Mouse (Mus musculus): ENCODE measurements around the gene Scmh1. TPM values are rescaled to one million over a fixed set of nuclear protein-coding genes. Genes with fewer than 3 reads are reported as not detected.

The Scmh1 gene
- polyA plus RNA-seq, 1 experiment, result 87.7 TPM

DNA sequence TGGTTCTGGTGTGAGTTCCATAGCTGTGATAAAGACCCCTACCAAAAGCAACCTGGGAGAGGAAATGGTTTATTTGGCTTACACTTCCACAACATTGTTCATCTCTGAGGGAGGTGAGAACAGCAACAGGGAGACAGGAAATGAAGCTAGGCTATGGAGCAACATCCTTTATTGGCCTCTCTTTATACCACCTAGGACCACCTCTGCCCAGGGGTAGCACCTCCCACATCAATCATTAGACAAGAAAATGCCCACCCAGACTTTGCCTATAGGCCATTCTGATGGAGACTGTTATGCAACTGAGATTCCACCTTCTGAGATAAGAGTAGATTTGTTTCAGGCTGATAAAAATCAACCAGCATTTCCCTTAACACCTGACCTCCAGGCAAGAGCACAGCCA, 834 bp upstream of the Scmh1 start:
- no peak overlapping the region for H3K27ac ChIP-seq (ENCODE audit: insufficient read depth, low read length)
- TF ChIP-seq CTCF (IDR thresholded peaks at IDR 0.05; ENCODE audit: extremely low read depth, insufficient read depth, low read length) (no peak), POLR2A (IDR thresholded peaks at IDR 0.05; ENCODE audit: extremely low read depth, insufficient read depth, low read length) (no peak)
- H3K4me1 ChIP-seq (ENCODE audit: control insufficient read depth, insufficient read depth, low read length), result peaks cover 4% of the 10 kb centered on the region
- H3K4me3 ChIP-seq (ENCODE audit: insufficient read depth, low read length), result peak overlapping the region; percentile 51

DNA sequence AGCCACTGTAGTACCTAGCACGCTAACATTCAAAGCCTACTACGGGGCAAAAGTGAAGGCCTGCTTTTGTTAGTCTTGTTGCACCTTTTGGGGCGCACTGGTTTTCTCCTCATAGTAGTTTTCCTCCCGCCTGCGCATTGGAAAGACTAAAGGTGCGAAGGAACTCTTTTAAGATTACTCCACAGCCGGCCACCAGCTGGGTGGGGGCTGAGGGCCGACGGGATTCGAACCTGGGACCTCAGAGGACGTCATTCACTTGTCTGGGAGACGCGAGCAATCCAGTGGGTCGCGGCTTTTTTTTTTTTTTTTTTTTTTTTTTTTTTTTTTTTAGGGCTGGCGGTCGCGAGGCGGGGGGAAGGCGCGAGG, 320 bp upstream of the Scmh1 start:
- peaks cover 4% of the 10 kb centered on the region for H3K4me1 ChIP-seq (ENCODE audit: control insufficient read depth, insufficient read depth, low read length)
- TF ChIP-seq POLR2A (IDR thresholded peaks at IDR 0.05; ENCODE audit: extremely low read depth, insufficient read depth, low read length) (no peak), CTCF (IDR thresholded peaks at IDR 0.05; ENCODE audit: extremely low read depth, insufficient read depth, low read length) (no peak)
- no peak overlapping the region for H3K27ac ChIP-seq (ENCODE audit: insufficient read depth, low read length)
- H3K4me3 ChIP-seq (ENCODE audit: insufficient read depth, low read length), result peak overlapping the region; percentile 51

DNA sequence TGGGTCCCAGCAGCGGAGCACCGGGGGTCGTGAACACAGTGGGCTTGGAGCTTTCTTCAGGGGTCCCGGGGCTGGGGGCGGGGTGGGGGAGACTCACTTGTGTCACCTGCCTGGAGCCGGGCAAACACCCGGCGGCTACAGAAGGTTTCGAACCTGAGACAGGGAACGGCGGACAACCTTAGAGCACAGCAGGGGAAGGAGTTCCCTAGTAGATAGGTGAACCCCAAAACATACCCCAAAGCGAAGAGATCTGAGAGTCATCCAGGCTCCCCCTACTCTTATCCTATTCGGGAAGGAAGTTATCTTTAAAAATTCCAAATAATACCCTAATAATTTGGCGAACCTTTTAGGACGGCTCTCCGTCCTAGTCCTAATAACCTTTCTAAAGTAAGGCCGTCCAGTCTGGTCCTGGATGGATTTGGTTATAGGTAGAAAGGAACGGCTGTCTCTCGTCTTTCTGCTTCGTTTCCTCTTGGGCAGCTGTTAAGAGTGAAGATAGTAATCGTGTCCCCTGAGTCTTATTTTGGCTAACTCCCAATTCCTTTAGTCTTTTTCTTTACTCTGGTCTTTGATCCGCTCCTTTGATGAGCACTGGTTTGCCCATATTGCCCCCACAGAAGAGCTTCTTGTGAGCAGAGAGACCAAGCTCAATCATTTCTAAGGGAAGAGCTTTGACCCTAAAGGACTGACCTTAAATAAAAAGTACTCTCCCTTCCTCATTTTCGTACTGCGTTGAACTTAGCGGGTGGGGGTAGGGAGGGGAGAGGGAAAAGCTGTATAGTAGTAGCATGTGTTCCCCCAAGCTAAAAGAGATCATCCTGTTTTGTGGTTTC, 941 bp downstream of the Scmh1 start:
- Histone ChIP-seq H3K4me1 (ENCODE audit: control insufficient read depth, insufficient read depth, low read length) (peaks cover 4% of the 10 kb centered on the region), H3K27ac (ENCODE audit: insufficient read depth, low read length) (peak overlapping the region; percentile 93), H3K4me3 (ENCODE audit: insufficient read depth, low read length) (peak overlapping the region; percentile 51)
- TF ChIP-seq CTCF (IDR thresholded peaks at IDR 0.05; ENCODE audit: extremely low read depth, insufficient read depth, low read length) (no peak), POLR2A (IDR thresholded peaks at IDR 0.05; ENCODE audit: extremely low read depth, insufficient read depth, low read length) (no peak)

DNA sequence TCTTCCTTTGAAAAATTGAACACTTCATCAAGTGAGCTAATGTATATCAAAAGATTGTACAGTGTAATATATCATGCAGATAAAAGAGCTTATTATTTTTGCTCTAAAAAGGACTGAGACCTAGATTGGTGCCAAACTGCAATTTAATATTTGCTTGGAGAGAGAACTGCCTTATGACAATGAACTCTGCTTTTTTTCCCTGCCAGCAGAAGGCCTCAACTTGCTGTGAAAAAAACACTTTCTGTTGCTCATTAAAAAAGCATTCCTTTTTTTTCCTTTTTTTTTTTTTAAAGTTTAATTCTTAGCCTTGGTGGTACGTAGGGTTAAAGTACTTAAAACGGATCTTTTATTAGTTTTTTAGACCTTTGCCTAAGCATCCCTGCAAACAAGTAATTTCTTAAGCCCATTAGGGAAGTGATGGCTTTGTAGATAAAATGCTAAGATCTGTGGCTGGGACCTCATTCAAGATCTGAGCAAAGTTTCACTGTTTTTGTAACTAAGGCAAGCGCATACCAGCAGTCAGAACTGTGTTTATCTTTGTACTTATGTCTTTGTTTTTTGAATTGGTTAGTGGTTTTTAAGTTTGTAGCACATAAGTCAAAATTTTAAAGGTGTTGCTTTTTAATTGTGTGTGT, 1.7 kb downstream of the Scmh1 start:
- Histone ChIP-seq H3K27ac (ENCODE audit: insufficient read depth, low read length) (peak overlapping the region; percentile 29), H3K4me1 (ENCODE audit: control insufficient read depth, insufficient read depth, low read length) (peaks cover 4% of the 10 kb centered on the region), H3K4me3 (ENCODE audit: insufficient read depth, low read length) (no peak overlapping the region)
- TF ChIP-seq CTCF (IDR thresholded peaks at IDR 0.05; ENCODE audit: extremely low read depth, insufficient read depth, low read length) (no peak), POLR2A (IDR thresholded peaks at IDR 0.05; ENCODE audit: extremely low read depth, insufficient read depth, low read length) (no peak)

DNA sequence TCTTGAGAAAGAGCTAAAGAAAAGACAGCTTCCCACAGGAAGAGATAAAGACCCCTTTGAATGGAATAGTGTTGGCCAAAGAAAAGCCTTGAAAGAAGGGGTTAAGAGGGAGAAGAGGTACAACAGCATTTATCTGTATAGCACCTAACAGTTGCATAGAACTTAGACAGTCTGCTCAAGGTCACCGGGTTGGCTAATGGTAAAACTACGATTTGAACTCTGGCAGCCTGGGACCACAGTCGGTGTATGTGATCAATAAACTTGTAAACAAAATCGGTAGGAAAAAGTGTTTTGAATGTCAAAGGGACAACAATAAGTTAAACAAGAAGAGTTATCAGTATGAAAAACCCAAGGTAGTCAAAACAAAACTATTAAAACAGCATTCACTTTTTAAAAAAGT, 13.0 kb downstream of the Scmh1 start:
- no peak for TF ChIP-seq POLR2A (IDR thresholded peaks at IDR 0.05; ENCODE audit: extremely low read depth, insufficient read depth, low read length)
- no peak for TF ChIP-seq CTCF (IDR thresholded peaks at IDR 0.05; ENCODE audit: extremely low read depth, insufficient read depth, low read length)
- Histone ChIP-seq H3K4me1 (ENCODE audit: control insufficient read depth, insufficient read depth, low read length) (no peaks in the 10 kb centered on the region; the same call in 1 of the 2 replicates), H3K27ac (ENCODE audit: insufficient read depth, low read length) (no peak overlapping the region), H3K4me3 (ENCODE audit: insufficient read depth, low read length) (no peak overlapping the region)

DNA sequence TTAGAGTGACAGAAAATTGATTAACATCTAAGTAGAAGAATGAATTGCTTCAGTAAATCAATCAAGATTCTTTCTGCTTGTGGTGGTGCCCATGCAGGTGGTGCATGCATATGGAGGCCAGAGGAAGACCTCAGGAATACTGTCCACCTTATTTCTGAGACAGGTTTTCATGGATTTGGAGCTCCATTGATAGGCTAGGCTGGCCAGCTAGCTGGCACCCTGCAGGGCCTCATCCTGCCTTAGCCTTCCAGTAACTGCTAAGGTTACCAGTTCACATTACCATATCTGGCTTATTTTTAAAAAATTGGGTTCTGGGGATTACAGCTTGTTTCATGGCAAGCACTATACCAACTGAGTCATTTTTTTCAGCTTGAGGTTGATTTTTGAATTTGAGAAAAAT, 15.1 kb downstream of the Scmh1 start:
- Histone ChIP-seq H3K4me3 (ENCODE audit: insufficient read depth, low read length) (no peak overlapping the region), H3K4me1 (ENCODE audit: control insufficient read depth, insufficient read depth, low read length) (no peaks in the 10 kb centered on the region), H3K27ac (ENCODE audit: insufficient read depth, low read length) (no peak overlapping the region)
- no peak for TF ChIP-seq CTCF (IDR thresholded peaks at IDR 0.05; ENCODE audit: extremely low read depth, insufficient read depth, low read length)
- TF ChIP-seq POLR2A (IDR thresholded peaks at IDR 0.05; ENCODE audit: extremely low read depth, insufficient read depth, low read length), result no peak

DNA sequence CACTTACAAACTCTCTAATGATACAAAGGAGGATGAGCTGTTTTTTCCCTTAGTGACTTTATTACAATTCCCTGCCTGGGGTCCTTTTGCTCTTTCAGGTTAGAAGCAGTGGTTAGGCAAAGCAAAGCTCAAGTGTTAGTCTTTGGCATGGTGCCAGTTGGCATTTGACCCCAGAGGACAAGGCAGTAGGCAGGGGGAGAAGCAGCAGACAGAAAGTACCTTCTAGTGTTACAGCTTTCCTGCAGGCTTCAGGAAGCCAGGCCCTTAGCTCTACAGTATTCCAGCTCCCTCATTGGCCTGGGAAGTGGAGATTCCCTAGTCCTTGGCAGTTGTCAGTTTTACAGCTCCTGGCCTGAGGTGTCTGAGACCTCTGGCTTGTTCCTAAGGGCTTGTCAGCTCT, 15.6 kb downstream of the Scmh1 start:
- no peak overlapping the region for H3K4me3 ChIP-seq (ENCODE audit: insufficient read depth, low read length)
- TF ChIP-seq POLR2A (IDR thresholded peaks at IDR 0.05; ENCODE audit: extremely low read depth, insufficient read depth, low read length) (no peak), CTCF (IDR thresholded peaks at IDR 0.05; ENCODE audit: extremely low read depth, insufficient read depth, low read length) (no peak)
- H3K27ac ChIP-seq (ENCODE audit: insufficient read depth, low read length), result no peak overlapping the region
- no peaks in the 10 kb centered on the region for H3K4me1 ChIP-seq (ENCODE audit: control insufficient read depth, insufficient read depth, low read length)

DNA sequence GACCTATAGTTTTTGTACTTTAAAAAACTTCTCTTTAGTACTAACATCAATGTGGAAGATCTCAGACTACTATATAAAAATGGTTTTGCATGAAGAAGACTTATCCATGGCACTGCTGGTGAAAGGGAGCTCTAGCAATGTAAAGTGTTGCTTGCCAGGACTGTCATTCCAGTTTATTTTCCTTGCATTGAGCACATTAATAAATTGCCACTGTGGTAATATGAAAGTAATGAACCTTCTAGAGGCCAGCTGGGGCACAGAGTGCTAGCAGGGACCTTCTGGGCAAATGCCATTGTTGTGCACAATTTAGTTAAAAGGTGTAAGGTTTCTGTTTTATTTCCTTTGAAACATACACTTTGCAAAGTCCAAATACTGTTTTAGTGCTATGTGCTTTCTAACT, 25.5 kb downstream of the Scmh1 start:
- H3K4me1 ChIP-seq (ENCODE audit: control insufficient read depth, insufficient read depth, low read length), result no peaks in the 10 kb centered on the region
- no peak overlapping the region for H3K4me3 ChIP-seq (ENCODE audit: insufficient read depth, low read length)
- TF ChIP-seq CTCF (IDR thresholded peaks at IDR 0.05; ENCODE audit: extremely low read depth, insufficient read depth, low read length) (no peak), POLR2A (IDR thresholded peaks at IDR 0.05; ENCODE audit: extremely low read depth, insufficient read depth, low read length) (no peak)
- H3K27ac ChIP-seq (ENCODE audit: insufficient read depth, low read length), result no peak overlapping the region

DNA sequence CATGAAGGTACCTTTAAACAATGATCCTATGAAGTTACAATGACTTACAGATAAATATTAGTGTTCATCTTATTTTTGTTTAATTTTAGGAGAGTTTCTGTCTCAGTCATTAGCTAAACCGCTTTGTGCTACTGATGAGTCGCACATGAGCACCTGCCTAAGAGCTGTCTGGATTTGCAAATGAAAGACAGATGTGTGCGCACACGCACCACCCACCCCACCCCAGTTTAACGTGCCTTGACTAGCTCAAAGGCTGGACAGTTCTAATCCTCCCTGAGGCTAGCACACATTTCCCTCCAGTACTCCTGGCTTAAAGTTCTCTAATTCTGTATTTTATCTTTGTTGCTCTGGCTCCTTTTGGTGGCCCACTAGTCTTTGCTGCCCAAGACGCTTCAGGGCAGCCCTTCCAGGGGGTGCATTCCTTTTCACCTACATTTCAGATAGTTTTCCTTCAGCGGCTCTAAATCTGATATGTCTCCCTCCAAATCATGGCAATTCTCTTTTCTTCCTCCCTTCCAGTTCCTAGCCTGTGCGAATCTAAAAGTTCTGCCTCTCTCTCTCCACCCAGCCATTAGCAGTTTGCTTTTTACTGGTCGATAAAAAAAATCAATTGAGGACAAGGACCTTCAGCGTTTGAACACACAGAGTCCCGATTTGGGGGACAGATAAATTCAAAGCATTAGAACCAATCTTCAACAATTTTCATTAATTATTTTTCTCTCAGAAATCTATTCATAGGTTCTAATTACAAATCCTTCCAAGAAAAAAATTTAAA, 27.7 kb downstream of the Scmh1 start:
- TF ChIP-seq POLR2A (IDR thresholded peaks at IDR 0.05; ENCODE audit: extremely low read depth, insufficient read depth, low read length) (no peak), CTCF (IDR thresholded peaks at IDR 0.05; ENCODE audit: extremely low read depth, insufficient read depth, low read length) (no peak)

More for the DNA sequence above, 27.7 kb downstream of the Scmh1 start:
- Histone ChIP-seq H3K4me1 (ENCODE audit: control insufficient read depth, insufficient read depth, low read length) (no peaks in the 10 kb centered on the region), H3K27ac (ENCODE audit: insufficient read depth, low read length) (no peak overlapping the region), H3K4me3 (ENCODE audit: insufficient read depth, low read length) (no peak overlapping the region)
